Mouse (Mus musculus) stomach, embryonic 15.5 days (tissue): ENCODE measurements around the gene Pappa2. TPM values are rescaled to one million over a fixed set of nuclear protein-coding genes. Genes with fewer than 3 reads are reported as not detected.

Experiments used
- ATAC-seq: fragments of 200-750 bp; cut with Nextera tagmentation; 2 replicates; pipeline ENCODE4 v1.8.0; 2017; ENCODE audit warnings: low read depth, moderate number of reproducible peaks, moderate TSS enrichment; ENCODE audit not compliant: insufficient read depth, low FRiP score
- H3K27ac ChIP-seq: fragments of 300-500 bp; sonication (generic); 2 replicates; pipeline ENCODE4 v1.5.1; 2015; ENCODE audit warnings: mild to moderate bottlenecking, inconsistent platforms
- H3K27me3 ChIP-seq: fragments of 300-500 bp; sonication (generic); replicated peaks from 2 replicates; pipeline ENCODE4 v1.6.1; 2015; ENCODE audit warnings: inconsistent platforms
- H3K36me3 ChIP-seq: fragments of 300-500 bp; sonication (generic); 2 replicates; pipeline ENCODE4 v1.6.1; 2015; ENCODE audit warnings: inconsistent platforms
- H3K4me1 ChIP-seq: fragments of 300-500 bp; sonication (generic); 2 replicates; pipeline ENCODE4 v1.6.1; 2015; ENCODE audit warnings: inconsistent platforms
- H3K4me2 ChIP-seq: fragments of 300-500 bp; sonication (generic); 2 replicates; pipeline ENCODE4 v1.6.1; 2015; ENCODE audit warnings: mild to moderate bottlenecking, inconsistent platforms
- H3K4me3 ChIP-seq: fragments of 300-500 bp; sonication (generic); replicated peaks from 2 replicates; pipeline ENCODE4 v1.5.1; 2015; ENCODE audit warnings: inconsistent platforms
- H3K9ac ChIP-seq: fragments of 300-500 bp; sonication (generic); 2 replicates; pipeline ENCODE4 v1.6.1; 2015; ENCODE audit warnings: inconsistent platforms
- H3K9me3 ChIP-seq: fragments of 300-500 bp; sonication (generic); 2 replicates; pipeline ENCODE4 v1.6.1; 2016; ENCODE audit warnings: inconsistent platforms
- WGBS: fragments of 180-500 bp; shearing (Covaris S2); methylation state at CpG from one replicate; pipeline ENCODE4 v1.1.7; 2015; 5-methylcytosine and 5-hydroxymethylcytosine counted together
- polyA plus RNA-seq: library from polyadenylated mRNA; unstranded; fragments of >200 nt; fragmentation: Nextera tagmentation; extraction: Ambion mirVana; gene quantifications from 2 replicates; pipeline ENCODE4 v1.2.1, GENCODE M21; 2015

Pappa2 gene
- polyA plus RNA-seq, 1 experiment from 2014 or later, result 0.71 TPM

DNA sequence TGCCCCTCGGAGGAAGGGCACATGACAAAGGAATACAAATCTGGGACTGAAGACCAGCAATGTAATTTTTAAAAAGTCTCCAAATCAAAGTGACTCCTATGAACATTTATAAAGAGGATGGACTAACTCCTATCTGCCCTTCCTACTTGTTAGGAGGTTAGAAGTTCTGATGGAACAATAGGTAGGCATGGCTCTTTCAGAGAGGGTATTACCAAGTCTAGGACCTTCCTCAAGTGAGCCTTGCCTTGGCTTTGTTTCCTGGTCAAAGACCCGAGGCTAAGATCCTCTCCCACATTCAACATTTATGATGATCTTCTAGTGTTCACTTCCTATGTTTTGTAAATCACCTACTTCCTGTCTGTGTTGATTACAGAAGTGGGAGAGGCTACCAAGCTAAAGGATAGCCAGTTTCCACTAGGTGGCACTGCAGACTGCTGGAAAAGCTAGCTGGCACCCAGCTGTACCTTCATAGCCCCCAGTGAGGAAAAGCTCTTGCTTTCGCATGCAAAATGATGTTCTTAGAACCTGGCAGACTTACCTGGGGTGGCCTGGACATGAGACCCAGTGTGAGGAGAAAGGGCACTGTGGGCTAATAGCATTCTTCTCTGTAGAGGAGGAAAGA, 310.2 kb downstream of the Pappa2 start:
- Histone ChIP-seq H3K4me2 (no peak overlapping the region), H3K9me3 (no peaks in the 10 kb centered on the region), H3K4me1 (no peaks in the 10 kb centered on the region), H3K9ac (no peak overlapping the region), H3K36me3 (no peaks in the 10 kb centered on the region), H3K4me3 (no peak overlapping the region), H3K27me3 (no peaks in the 10 kb centered on the region), H3K27ac (no peak overlapping the region)
- ATAC-seq, result peak; percentile 60; the same call in 1 of the 2 replicates
- WGBS, result 41% methylated on average over 3 of the region's 3 CpGs

- H3K4me3 ChIP-seq, result no peak overlapping the region
- H3K9me3 ChIP-seq, result no peaks in the 10 kb centered on the region
- H3K4me2 ChIP-seq, result no peak overlapping the region
- WGBS, result 72% methylated on average over 3 of the region's 3 CpGs
- no peak overlapping the region for H3K9ac ChIP-seq
- no peak overlapping the region for H3K27ac ChIP-seq
- H3K36me3 ChIP-seq, result no peaks in the 10 kb centered on the region
- H3K4me1 ChIP-seq, result no peaks in the 10 kb centered on the region
- ATAC-seq, result no peak
- no peaks in the 10 kb centered on the region for H3K27me3 ChIP-seq
Measured at GRCm38 (mm10) chr1:158666001-158666400, 314.3 kb downstream of the Pappa2 start.
